Mouse (Mus musculus) heart, postnatal 25 days (tissue): ENCODE measurements around the gene Tnip3. TPM values are rescaled to one million over a fixed set of nuclear protein-coding genes. Genes with fewer than 3 reads are reported as not detected.

ENCODE experiments used
- DNase-seq: peaks from one replicate; pipeline ENCODE4 v3.0.0; 2022; ENCODE audit warnings: low spot score
- intact Hi-C: fragments of 180-260 bp; cut with DNase I; formaldehyde crosslinking; loops from one replicate; pipeline ENCODE4 v1.15.1; 2025
- total RNA-seq, 2 experiments: library from RNA; stranded (reverse); gene quantifications; 2 replicates each; pipeline ENCODE4 v1.2.3; 2021

Tnip3 gene
- 1 to 10 TPM; 1.3 TPM for total RNA-seq

- DNase-seq = no peak
- intact Hi-C loops = no loop called here
These were observed at the start of gene Tnip3 for GRCm38 (mm10) chr6:65525192-65525591. Tnip3 (plus strand) TSS chr6:65525313.

- intact Hi-C loops = no loop called here
- DNase-seq = no peak
These were observed 26.3 kb upstream of the Tnip3 start for GRCm38 (mm10) chr6:65498786-65499185.

GRCm38 (mm10) chr6:65510051-65510669 lies 15.0 kb upstream of the Tnip3 start:
- intact Hi-C loops = loop anchor here (1.0 to 5.0 kb wide), 3 partner anchors 59 to 1022 kb away; no protein-coding TSS in a partner anchor
- DNase-seq = no peak

GRCm38 (mm10) chr6:65513813-65514212 lies 11.3 kb upstream of the Tnip3 start:
- no peak for DNase-seq
- intact Hi-C loops = loop anchor here (2.0 to 5.0 kb wide), 3 partner anchors 55 to 1018 kb away; no protein-coding TSS in a partner anchor

- DNase-seq = no peak
- intact Hi-C loops = no loop called here
These were observed 8.4 kb upstream of the Tnip3 start for GRCm38 (mm10) chr6:65516759-65517158.

- no peak for DNase-seq
- intact Hi-C loops = no loop called here
These were observed 4.3 kb upstream of the Tnip3 start for GRCm38 (mm10) chr6:65520821-65521220.

GRCm38 (mm10) chr6:65527892-65528291 lies 2.8 kb downstream of the Tnip3 start:
- no peak for DNase-seq
- intact Hi-C loops = no loop called here

GRCm38 (mm10) chr6:65531232-65531848 lies 6.2 kb downstream of the Tnip3 start:
- no peak for DNase-seq
- intact Hi-C loops = no loop called here

- intact Hi-C loops = no loop called here
- no peak for DNase-seq
These were observed 8.6 kb downstream of the Tnip3 start for GRCm38 (mm10) chr6:65533687-65534086.

- intact Hi-C loops = no loop called here
- DNase-seq = no peak
These were observed 12.3 kb downstream of the Tnip3 start for GRCm38 (mm10) chr6:65537327-65537884.

- DNase-seq = no peak
- intact Hi-C loops = no loop called here
These were observed 13.0 kb downstream of the Tnip3 start for GRCm38 (mm10) chr6:65538022-65538652.

GRCm38 (mm10) chr6:65538921-65539320 lies 13.8 kb downstream of the Tnip3 start:
- no peak for DNase-seq
- intact Hi-C loops = no loop called here

- intact Hi-C loops = no loop called here
- no peak for DNase-seq
These were observed 15.0 kb downstream of the Tnip3 start for GRCm38 (mm10) chr6:65540138-65540537.

GRCm38 (mm10) chr6:65541094-65541493 lies 16.0 kb downstream of the Tnip3 start:
- intact Hi-C loops = no loop called here
- DNase-seq = no peak

- no peak for DNase-seq
- intact Hi-C loops = no loop called here
These were observed 17.3 kb downstream of the Tnip3 start for GRCm38 (mm10) chr6:65542391-65542790.

GRCm38 (mm10) chr6:65542913-65543312 lies 17.8 kb downstream of the Tnip3 start:
- no peak for DNase-seq
- intact Hi-C loops = no loop called here

- DNase-seq = no peak
- intact Hi-C loops = no loop called here
These were observed 39.0 kb downstream of the Tnip3 start for GRCm38 (mm10) chr6:65563887-65564656.

- DNase-seq = no peak
- intact Hi-C loops = no loop called here
These were observed 39.5 kb downstream of the Tnip3 start for GRCm38 (mm10) chr6:65564657-65565039.

- intact Hi-C loops = loop anchor here (1.0 to 10.0 kb wide), 3 partner anchors 55 to 445 kb away; no protein-coding TSS in a partner anchor
- DNase-seq = no peak
These were observed 44.6 kb downstream of the Tnip3 start for GRCm38 (mm10) chr6:65569741-65570140.
